Mouse (Mus musculus): ENCODE measurements around the gene Schip1. TPM values are rescaled to one million over a fixed set of nuclear protein-coding genes. Genes with fewer than 3 reads are reported as not detected.
A peak's percentile ranks its signal among the peaks of the same experiment; 100 is the strongest.

Gene Schip1
- polyA plus RNA-seq, 1 experiment from 2014 or later, result 154 TPM

- no peak overlapping the region for H3K4me3 ChIP-seq
- H3K9me3 ChIP-seq, result no peaks in the 10 kb centered on the region
- 58% methylated on average over 5 of the region's 5 CpGs for WGBS
- no peak overlapping the region for H3K9ac ChIP-seq
- H3K4me2 ChIP-seq, result no peak overlapping the region
- ATAC-seq (ENCODE audit: low FRiP score, low read depth), result no peak
- no peaks in the 10 kb centered on the region for H3K4me1 ChIP-seq (replicated peaks)
- no peaks in the 10 kb centered on the region for H3K27me3 ChIP-seq
- no peaks in the 10 kb centered on the region for H3K36me3 ChIP-seq
- H3K27ac ChIP-seq (replicated peaks), result no peak overlapping the region
Measured at GRCm38 (mm10) chr3:68138833-68139627, 74.4 kb downstream of the Schip1 start.

GRCm38 (mm10) chr3:68150688-68151087, 86.1 kb downstream of the Schip1 start:
- H3K4me2 ChIP-seq, result no peak overlapping the region
- H3K4me3 ChIP-seq, result no peak overlapping the region
- no peaks in the 10 kb centered on the region for H3K9me3 ChIP-seq
- H3K27me3 ChIP-seq, result no peaks in the 10 kb centered on the region
- no peaks in the 10 kb centered on the region for H3K4me1 ChIP-seq (replicated peaks)
- no peak for ATAC-seq (ENCODE audit: low FRiP score, low read depth)
- H3K9ac ChIP-seq, result no peak overlapping the region
- WGBS, result 70% methylated on average over 8 of the region's 8 CpGs
- no peak overlapping the region for H3K27ac ChIP-seq (replicated peaks)
- no peaks in the 10 kb centered on the region for H3K36me3 ChIP-seq

- Histone ChIP-seq H3K9me3 (no peaks in the 10 kb centered on the region), H3K27me3 (no peaks in the 10 kb centered on the region), H3K4me1 (replicated peaks) (0 out of 2 replicates have a peak, but pooled peaks cover 2% of the 10 kb centered on the region), H3K27ac (replicated peaks) (no peak overlapping the region), H3K4me3 (no peak overlapping the region), H3K36me3 (no peaks in the 10 kb centered on the region), H3K9ac (no peak overlapping the region), H3K4me2 (no peak overlapping the region)
- WGBS, result 90% methylated on average over 1 of the region's 1 CpGs
- no peak for ATAC-seq (ENCODE audit: low FRiP score, low read depth)
Measured at GRCm38 (mm10) chr3:68160175-68160574, 95.6 kb downstream of the Schip1 start.

- Histone ChIP-seq H3K4me2 (no peak overlapping the region), H3K27ac (replicated peaks) (no peak overlapping the region), H3K27me3 (no peaks in the 10 kb centered on the region), H3K4me1 (replicated peaks) (0 out of 2 replicates have a peak, but pooled peaks cover 2% of the 10 kb centered on the region), H3K4me3 (no peak overlapping the region), H3K36me3 (no peaks in the 10 kb centered on the region), H3K9me3 (no peaks in the 10 kb centered on the region), H3K9ac (no peak overlapping the region)
- no peak for ATAC-seq (ENCODE audit: low FRiP score, low read depth)
- WGBS, result 80% methylated on average over 3 of the region's 3 CpGs
Measured at GRCm38 (mm10) chr3:68160760-68161159, 96.2 kb downstream of the Schip1 start.

GRCm38 (mm10) chr3:68178248-68178647, 113.6 kb downstream of the Schip1 start:
- peak; percentile 54; the same call in 1 of the 2 replicates for ATAC-seq (ENCODE audit: low FRiP score, low read depth)
- 38% methylated on average over 1 of the region's 1 CpGs for whole genome bisulfite sequencing
- Histone ChIP-seq H3K36me3 (no peaks in the 10 kb centered on the region), H3K4me1 (replicated peaks) (0 out of 2 replicates have a peak, but pooled peaks cover 3% of the 10 kb centered on the region), H3K27me3 (no peaks in the 10 kb centered on the region), H3K9ac (no peak overlapping the region), H3K27ac (replicated peaks) (peak overlapping the region; percentile 39; the same call in 1 of the 2 replicates), H3K4me2 (no peak overlapping the region), H3K9me3 (no peaks in the 10 kb centered on the region), H3K4me3 (no peak overlapping the region)

- 52% methylated on average over 8 of the region's 8 CpGs for WGBS
- H3K4me1 ChIP-seq (replicated peaks), result no peaks in the 10 kb centered on the region
- no peaks in the 10 kb centered on the region for H3K36me3 ChIP-seq
- no peaks in the 10 kb centered on the region for H3K27me3 ChIP-seq
- no peak for ATAC-seq (ENCODE audit: low FRiP score, low read depth)
- H3K27ac ChIP-seq (replicated peaks), result no peak overlapping the region
- H3K9ac ChIP-seq, result no peak overlapping the region
- no peak overlapping the region for H3K4me2 ChIP-seq
- H3K4me3 ChIP-seq, result no peak overlapping the region
- H3K9me3 ChIP-seq, result no peaks in the 10 kb centered on the region
Measured at GRCm38 (mm10) chr3:68187471-68187870, 122.9 kb downstream of the Schip1 start.

- Histone ChIP-seq H3K27ac (replicated peaks) (no peak overlapping the region), H3K4me2 (no peak overlapping the region), H3K4me3 (no peak overlapping the region), H3K4me1 (replicated peaks) (no peaks in the 10 kb centered on the region), H3K9me3 (no peaks in the 10 kb centered on the region), H3K36me3 (no peaks in the 10 kb centered on the region), H3K9ac (no peak overlapping the region), H3K27me3 (no peaks in the 10 kb centered on the region)
- WGBS, result 86% methylated on average over 2 of the region's 2 CpGs
- ATAC-seq (ENCODE audit: low FRiP score, low read depth), result no peak
Measured at GRCm38 (mm10) chr3:68189100-68189499, 124.5 kb downstream of the Schip1 start.

GRCm38 (mm10) chr3:68196933-68197332, 132.3 kb downstream of the Schip1 start:
- no peaks in the 10 kb centered on the region for H3K36me3 ChIP-seq
- H3K4me2 ChIP-seq, result no peak overlapping the region
- no peak overlapping the region for H3K4me3 ChIP-seq
- WGBS, result 90% methylated on average over 1 of the region's 1 CpGs
- no peak overlapping the region for H3K9ac ChIP-seq
- H3K9me3 ChIP-seq, result no peaks in the 10 kb centered on the region
- H3K27ac ChIP-seq (replicated peaks), result no peak overlapping the region
- no peaks in the 10 kb centered on the region for H3K4me1 ChIP-seq (replicated peaks)
- H3K27me3 ChIP-seq, result no peaks in the 10 kb centered on the region
- ATAC-seq (ENCODE audit: low FRiP score, low read depth), result no peak

GRCm38 (mm10) chr3:68201214-68201613, 136.6 kb downstream of the Schip1 start:
- WGBS, result 6% methylated on average over 1 of the region's 1 CpGs
- Histone ChIP-seq H3K9ac (no peak overlapping the region), H3K4me2 (no peak overlapping the region), H3K4me3 (no peak overlapping the region), H3K9me3 (no peaks in the 10 kb centered on the region), H3K27ac (replicated peaks) (no peak overlapping the region), H3K36me3 (no peaks in the 10 kb centered on the region), H3K4me1 (replicated peaks) (peaks cover 10% of the 10 kb centered on the region; the same call in 1 of the 2 replicates), H3K27me3 (no peaks in the 10 kb centered on the region)
- ATAC-seq (ENCODE audit: low FRiP score, low read depth), result no peak

GRCm38 (mm10) chr3:68202162-68202902, 137.7 kb downstream of the Schip1 start:
- no peaks in the 10 kb centered on the region for H3K36me3 ChIP-seq
- H3K4me3 ChIP-seq, result no peak overlapping the region
- H3K27ac ChIP-seq (replicated peaks), result peak overlapping the region; percentile 21
- H3K9ac ChIP-seq, result no peak overlapping the region
- no peaks in the 10 kb centered on the region for H3K9me3 ChIP-seq
- ATAC-seq (ENCODE audit: low FRiP score, low read depth), result 0 out of 2 replicates have a peak, but pooled peaks have one; percentile 36
- 24% methylated on average over 4 of the region's 4 CpGs for WGBS
- H3K4me2 ChIP-seq, result no peak overlapping the region
- H3K27me3 ChIP-seq, result no peaks in the 10 kb centered on the region
- H3K4me1 ChIP-seq (replicated peaks), result peaks cover 10% of the 10 kb centered on the region; the same call in 1 of the 2 replicates

- 39% methylated on average over 4 of the region's 4 CpGs for WGBS
- H3K9ac ChIP-seq, result no peak overlapping the region
- H3K27ac ChIP-seq (replicated peaks), result no peak overlapping the region
- no peaks in the 10 kb centered on the region for H3K27me3 ChIP-seq
- no peaks in the 10 kb centered on the region for H3K36me3 ChIP-seq
- H3K4me1 ChIP-seq (replicated peaks), result peaks cover 10% of the 10 kb centered on the region; the same call in 1 of the 2 replicates
- no peaks in the 10 kb centered on the region for H3K9me3 ChIP-seq
- H3K4me3 ChIP-seq, result no peak overlapping the region
- no peak for ATAC-seq (ENCODE audit: low FRiP score, low read depth)
- no peak overlapping the region for H3K4me2 ChIP-seq
Measured at GRCm38 (mm10) chr3:68203934-68204467, 139.4 kb downstream of the Schip1 start.

GRCm38 (mm10) chr3:68210422-68210821, 145.8 kb downstream of the Schip1 start:
- Histone ChIP-seq H3K27ac (replicated peaks) (no peak overlapping the region), H3K27me3 (no peaks in the 10 kb centered on the region), H3K4me3 (no peak overlapping the region), H3K4me1 (replicated peaks) (no peaks in the 10 kb centered on the region), H3K36me3 (no peaks in the 10 kb centered on the region), H3K4me2 (no peak overlapping the region), H3K9me3 (no peaks in the 10 kb centered on the region), H3K9ac (no peak overlapping the region)
- ATAC-seq (ENCODE audit: low FRiP score, low read depth), result no peak
- 62% methylated on average over 4 of the region's 4 CpGs for WGBS

Measured in hindbrain, embryonic 15.5 days (tissue).